Mouse (Mus musculus): ENCODE data around the gene Actg1.

GRCm38 (mm10) chr11:120387157-120387556, 38.8 kb upstream of the Actg1 start:
- TF ChIP-seq CTCF (IDR thresholded peaks at IDR 0.05) (no peak), EP300 (IDR thresholded peaks at IDR 0.05) (no peak)

Data from lung, postnatal 0 days (tissue).